7 mouse cellular contexts compared by ENCODE assay signal in the genomic region with DNA sequence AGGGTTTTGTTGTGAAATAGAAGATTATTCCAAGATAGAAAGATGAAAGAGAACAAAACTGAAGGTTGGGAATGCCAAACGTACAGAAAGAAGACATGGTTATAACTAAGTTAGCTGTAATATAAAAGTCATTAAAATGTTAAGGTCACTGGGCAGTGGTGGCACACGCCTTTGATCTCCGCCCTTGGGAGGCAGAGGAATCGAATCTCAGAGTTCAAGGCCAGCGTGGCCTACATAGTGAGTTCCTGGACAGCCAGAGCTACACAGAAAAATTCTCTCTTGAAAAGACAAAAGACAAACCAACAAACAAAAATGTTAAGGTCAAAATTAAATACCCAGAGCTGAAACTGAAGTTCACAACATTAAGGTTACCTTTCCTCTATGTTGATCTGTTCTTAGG.
"Had no signal": no experiment of that assay in that cellular context is flagged by ENCODE, and none has a peak within 500 bp of the region (broad histone marks: within the 10 kb centered on the region; RNA-seq: fewer than 3 reads in every experiment).

No protein-coding gene starts in this region.

- DNase-seq: kidney, adult 11 months; kidney, postnatal 25 days; layer of hippocampus, adult 9-11 months; liver, postnatal 0 days; lung, embryonic 14.5 days; thymus, adult 2 months; thymus, postnatal 25 days had no signal
